Mouse (Mus musculus): ENCODE measurements around the gene Dock6.

Dock6 gene

GRCm38 (mm10) chr9:21847425-21847824 is 5.0 kb downstream of the Dock6 start:
- DNase-seq (ENCODE audit: extremely low read depth, low read depth, low spot score): no peak

- no peak for DNase-seq (ENCODE audit: extremely low read depth, low read depth, low spot score)
Observed at GRCm38 (mm10) chr9:21846755-21847341, 5.6 kb downstream of the Dock6 start.

GRCm38 (mm10) chr9:21845381-21846080 is 6.9 kb downstream of the Dock6 start:
- no peak for DNase-seq (ENCODE audit: extremely low read depth, low read depth, low spot score)

- DNase-seq (ENCODE audit: extremely low read depth, low read depth, low spot score): no peak
Observed at GRCm38 (mm10) chr9:21843086-21843485, 9.3 kb downstream of the Dock6 start.

- no peak for DNase-seq (ENCODE audit: extremely low read depth, low read depth, low spot score)
Observed at GRCm38 (mm10) chr9:21842391-21842790, 10.0 kb downstream of the Dock6 start.

- no peak for DNase-seq (ENCODE audit: extremely low read depth, low read depth, low spot score)
Observed at GRCm38 (mm10) chr9:21841340-21841739, 11.1 kb downstream of the Dock6 start.

- no peak for DNase-seq (ENCODE audit: extremely low read depth, low read depth, low spot score)
Observed at GRCm38 (mm10) chr9:21840115-21840787, 12.2 kb downstream of the Dock6 start.

- no peak for DNase-seq (ENCODE audit: extremely low read depth, low read depth, low spot score)
Observed at GRCm38 (mm10) chr9:21837690-21838089, 14.7 kb downstream of the Dock6 start.

GRCm38 (mm10) chr9:21835258-21835912 is 17.1 kb downstream of the Dock6 start, which contains the start of gene Angptl8:
Gene Angptl8 (plus strand): TSS chr9:21835510.
- no peak for DNase-seq (ENCODE audit: extremely low read depth, low read depth, low spot score)

GRCm38 (mm10) chr9:21831558-21832240 is 20.7 kb downstream of the Dock6 start:
- DNase-seq (ENCODE audit: extremely low read depth, low read depth, low spot score): no peak

GRCm38 (mm10) chr9:21830936-21831335 is 21.5 kb downstream of the Dock6 start:
- DNase-seq (ENCODE audit: extremely low read depth, low read depth, low spot score): no peak

- no peak for DNase-seq (ENCODE audit: extremely low read depth, low read depth, low spot score)
Observed at GRCm38 (mm10) chr9:21830461-21830850, 22.0 kb downstream of the Dock6 start.

GRCm38 (mm10) chr9:21829834-21830460 is 22.5 kb downstream of the Dock6 start:
- no peak for DNase-seq (ENCODE audit: extremely low read depth, low read depth, low spot score)

GRCm38 (mm10) chr9:21824366-21824765 is 28.1 kb downstream of the Dock6 start:
- DNase-seq (ENCODE audit: extremely low read depth, low read depth, low spot score): no peak

- no peak for DNase-seq (ENCODE audit: extremely low read depth, low read depth, low spot score)
Observed at GRCm38 (mm10) chr9:21823957-21824356, 28.5 kb downstream of the Dock6 start.

GRCm38 (mm10) chr9:21822686-21823085 is 29.7 kb downstream of the Dock6 start:
- no peak for DNase-seq (ENCODE audit: extremely low read depth, low read depth, low spot score)

GRCm38 (mm10) chr9:21820183-21820582 is 32.3 kb downstream of the Dock6 start:
- no peak for DNase-seq (ENCODE audit: extremely low read depth, low read depth, low spot score)

- no peak for DNase-seq (ENCODE audit: extremely low read depth, low read depth, low spot score)
Observed at GRCm38 (mm10) chr9:21819181-21819729, 33.2 kb downstream of the Dock6 start.

GRCm38 (mm10) chr9:21818561-21818960 is 33.9 kb downstream of the Dock6 start:
- DNase-seq (ENCODE audit: extremely low read depth, low read depth, low spot score): no peak

GRCm38 (mm10) chr9:21818125-21818524 is 34.3 kb downstream of the Dock6 start:
- no peak for DNase-seq (ENCODE audit: extremely low read depth, low read depth, low spot score)

All from fat pad, adult 2 months (tissue).